Mouse (Mus musculus) retina, embryonic 14.5 days (tissue): ENCODE measurements around the gene Casc3.

Experiments used
- DNase-seq: peaks from one replicate; pipeline ENCODE4 v3.0.0-alpha.2; 2015; ENCODE audit warnings: low spot score

The Casc3 gene

DNA sequence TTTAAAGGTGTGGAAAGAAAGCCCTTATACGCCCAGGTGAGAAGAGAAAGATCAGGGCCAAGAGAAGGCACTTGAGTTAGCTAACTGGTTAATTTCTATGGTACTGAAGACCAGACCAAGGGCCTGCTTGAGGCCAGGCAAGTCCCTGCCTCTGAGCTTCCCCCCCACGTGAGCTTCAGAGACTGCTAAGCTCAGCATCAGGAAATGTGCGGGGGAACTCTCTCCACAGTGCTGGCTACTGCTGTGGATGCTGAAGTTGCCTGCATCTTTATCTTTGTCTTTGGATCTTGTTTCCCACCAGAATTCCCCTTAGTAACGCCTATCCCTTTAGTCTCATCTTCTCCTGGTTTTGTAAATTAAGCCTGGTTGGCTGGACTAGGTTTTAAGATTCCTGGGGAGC, 66.7 kb downstream of the Casc3 start:
- DNase-seq: no peak

DNA sequence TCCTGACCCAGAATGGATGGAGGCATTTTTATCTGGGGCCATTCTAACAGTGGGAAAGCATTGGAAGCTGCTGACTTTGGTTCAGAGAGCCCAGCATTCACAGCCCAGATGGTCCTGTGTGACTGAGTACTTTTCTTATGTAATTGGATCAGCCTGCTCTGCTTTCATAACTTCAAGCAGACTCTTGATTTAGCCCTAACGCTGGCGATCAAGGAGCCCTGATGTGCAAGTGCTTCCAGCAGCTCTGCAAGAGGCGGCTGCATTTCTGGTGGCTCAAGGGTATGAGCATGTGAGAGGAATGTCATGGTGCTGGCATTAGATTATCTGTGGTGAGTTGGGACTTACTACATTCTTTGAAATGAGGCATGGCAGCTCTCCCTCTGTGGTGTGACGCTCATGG, 67.3 kb downstream of the Casc3 start:
- DNase-seq: no peak

DNA sequence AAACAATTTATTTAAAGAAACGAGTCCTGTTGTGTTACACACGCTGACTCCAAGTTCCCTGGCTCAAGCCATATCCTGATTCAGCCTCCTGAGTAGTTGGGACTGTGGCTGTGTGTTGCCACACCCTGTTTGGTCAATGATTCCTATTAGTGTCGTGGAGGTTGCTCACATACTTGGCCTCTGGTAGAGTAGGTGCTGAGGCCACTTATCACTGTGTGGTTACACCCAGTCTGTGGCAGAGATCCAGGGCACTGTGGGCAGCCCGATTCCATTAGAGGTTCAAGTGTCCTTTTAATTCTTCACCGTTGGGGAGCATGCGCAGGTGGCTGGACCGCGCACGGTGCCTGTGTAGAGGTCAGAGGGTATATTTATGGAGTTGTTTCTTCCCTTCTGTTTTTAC, 69.2 kb downstream of the Casc3 start:
- no peak for DNase-seq

DNA sequence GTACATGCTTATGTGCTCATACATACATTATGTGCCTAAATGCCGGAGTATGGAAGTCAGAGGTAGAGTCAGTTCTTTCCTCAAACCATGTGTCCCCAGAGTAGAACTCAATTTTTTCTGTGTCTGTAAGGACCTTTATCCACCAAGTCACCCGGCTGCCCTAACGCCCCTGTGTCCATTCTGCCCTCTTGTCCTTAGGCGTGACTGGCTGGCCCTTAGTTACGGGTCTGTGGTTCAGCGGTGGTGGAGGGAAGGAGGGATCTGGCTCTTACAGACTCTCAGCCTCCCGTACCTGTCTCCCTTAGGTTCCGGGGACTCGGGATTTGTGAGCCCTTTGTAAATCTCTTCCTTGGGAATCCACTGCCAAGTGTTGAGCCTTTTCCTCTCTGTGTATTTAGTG, 72.3 kb downstream of the Casc3 start:
- DNase-seq: no peak
